Mouse (Mus musculus): Measurements from ENCODE around the gene Mboat2.

DNA sequence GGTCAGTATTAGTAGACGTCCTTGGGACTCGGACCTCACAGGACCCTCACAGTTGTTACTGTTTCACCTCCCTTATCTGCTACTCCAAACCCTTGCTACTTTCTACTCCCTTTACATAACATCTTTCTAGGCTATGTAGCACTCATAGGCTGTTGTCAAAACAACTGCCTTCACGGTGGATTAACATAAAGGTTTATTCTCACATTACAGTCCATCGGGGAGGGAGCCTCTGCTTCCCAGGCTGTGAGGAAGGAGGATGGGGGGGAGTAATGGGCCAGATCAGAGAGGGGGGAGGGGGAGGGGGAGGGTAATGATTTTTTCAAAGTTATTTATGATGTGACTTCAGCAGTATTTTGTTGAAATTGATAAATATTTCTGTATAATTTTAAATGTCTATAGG, 95.0 kb downstream of the Mboat2 start:
- TF ChIP-seq CTCF (conservative IDR thresholded peaks at IDR 0.05 in 1 of 2, IDR thresholded peaks at IDR 0.05 in 1 of 2; ENCODE audit: low read depth in 2 of 2, low read length in 2 of 2) (no peak), EP300 (IDR thresholded peaks at IDR 0.05; ENCODE audit: low read length) (no peak), POLR2A (IDR thresholded peaks at IDR 0.05; ENCODE audit: low read depth, low read length) (no peak), ZC3H11A (IDR thresholded peaks at IDR 0.05; ENCODE audit: low read depth, low read length) (no peak), E2F4 (IDR thresholded peaks at IDR 0.05; ENCODE audit: insufficient replicate concordance, low read depth, low read length) (no peak), UBTF (IDR thresholded peaks at IDR 0.05; ENCODE audit: low read depth, low read length) (no peak), ETS1 (conservative IDR thresholded peaks at IDR 0.05; ENCODE audit: low read depth, low read length) (no peak), SIN3A (IDR thresholded peaks at IDR 0.05; ENCODE audit: low read length) (no peak), TCF12 (IDR thresholded peaks at IDR 0.05; ENCODE audit: low read depth, low read length) (no peak), NRF1 (IDR thresholded peaks at IDR 0.05; ENCODE audit: low read depth, low read length) (no peak), TBP (conservative IDR thresholded peaks at IDR 0.05; ENCODE audit: low read depth, low read length) (no peak), ZKSCAN1 (IDR thresholded peaks at IDR 0.05; ENCODE audit: borderline replicate concordance, low read depth, low read length) (no peak)

Measured in CH12.LX (cell line).